Mouse (Mus musculus) forebrain, embryonic 10.5 days (tissue): ENCODE measurements around the gene Ppm1h. TPM values are rescaled to one million over a fixed set of nuclear protein-coding genes. Genes with fewer than 3 reads are reported as not detected.

Experiments
- DNase-seq: peaks from one replicate; pipeline ENCODE4 v3.0.0-alpha.2; 2017; ENCODE audit warnings: low spot score; ENCODE audit errors: extremely low spot score
- H3K27ac ChIP-seq: fragments of 300-500 bp; sonication (generic); 2 replicates; pipeline ENCODE4 v1.5.1; 2016; ENCODE audit warnings: mild to moderate bottlenecking
- H3K27me3 ChIP-seq: fragments of 300-500 bp; sonication (generic); 2 replicates; pipeline ENCODE4 v1.6.1; 2016; ENCODE audit warnings: mild to moderate bottlenecking; ENCODE audit not compliant: poor library complexity, severe bottlenecking
- H3K36me3 ChIP-seq: fragments of 300-500 bp; sonication (generic); replicated peaks from 2 replicates; pipeline ENCODE4 v1.6.1; 2016; ENCODE audit warnings: mild to moderate bottlenecking, moderate library complexity
- H3K4me1 ChIP-seq: fragments of 300-500 bp; sonication (generic); 2 replicates; pipeline ENCODE4 v1.6.1; 2016
- H3K4me3 ChIP-seq: fragments of 300-500 bp; sonication (generic); 2 replicates; pipeline ENCODE4 v1.5.1; 2016; ENCODE audit warnings: mild to moderate bottlenecking, moderate library complexity
- H3K9me3 ChIP-seq: fragments of 300-500 bp; sonication (generic); 2 replicates; pipeline ENCODE4 v1.6.1; 2016; ENCODE audit warnings: mild to moderate bottlenecking, moderate library complexity
- WGBS: fragments of 180-500 bp; shearing (Covaris S2); methylation state at CpG from one replicate; pipeline ENCODE4 v1.1.7; 2016; 5-methylcytosine and 5-hydroxymethylcytosine counted together
- polyA plus RNA-seq: library from polyadenylated mRNA; unstranded; fragments of >200 nt; fragmentation: Nextera tagmentation; extraction: Ambion mirVana; gene quantifications from 2 replicates; pipeline ENCODE4 v1.2.1, GENCODE M21; 2016

Ppm1h gene
- polyA plus RNA-seq, 1 experiment from 2014 or later: 2.7 TPM

- Histone ChIP-seq H3K27me3 (no peaks in the 10 kb centered on the region), H3K27ac (no peak overlapping the region), H3K4me1 (peaks cover 27% of the 10 kb centered on the region), H3K36me3 (no peaks in the 10 kb centered on the region), H3K4me3 (no peak overlapping the region), H3K9me3 (no peaks in the 10 kb centered on the region)
- DNase-seq: no peak
- 68% methylated on average over 7 of the region's 7 CpGs for WGBS
Measured at GRCm38 (mm10) chr10:122764653-122765052, 86.1 kb downstream of the Ppm1h start.

- 67% methylated on average over 4 of the region's 4 CpGs for WGBS
- no peak for DNase-seq
- peaks cover 36% of the 10 kb centered on the region for H3K4me1 ChIP-seq
- no peak overlapping the region for H3K4me3 ChIP-seq
- H3K27me3 ChIP-seq: no peaks in the 10 kb centered on the region
- H3K27ac ChIP-seq: no peak overlapping the region
- H3K9me3 ChIP-seq: no peaks in the 10 kb centered on the region
- H3K36me3 ChIP-seq: no peaks in the 10 kb centered on the region
Measured at GRCm38 (mm10) chr10:122765521-122765920, 87.0 kb downstream of the Ppm1h start.

GRCm38 (mm10) chr10:122765992-122766391, 87.4 kb downstream of the Ppm1h start:
- no peak for DNase-seq
- H3K27ac ChIP-seq: no peak overlapping the region
- no peaks in the 10 kb centered on the region for H3K9me3 ChIP-seq
- H3K4me3 ChIP-seq: no peak overlapping the region
- H3K36me3 ChIP-seq: no peaks in the 10 kb centered on the region
- WGBS: 71% methylated on average over 8 of the region's 8 CpGs
- no peaks in the 10 kb centered on the region for H3K27me3 ChIP-seq
- peaks cover 37% of the 10 kb centered on the region for H3K4me1 ChIP-seq

DNA sequence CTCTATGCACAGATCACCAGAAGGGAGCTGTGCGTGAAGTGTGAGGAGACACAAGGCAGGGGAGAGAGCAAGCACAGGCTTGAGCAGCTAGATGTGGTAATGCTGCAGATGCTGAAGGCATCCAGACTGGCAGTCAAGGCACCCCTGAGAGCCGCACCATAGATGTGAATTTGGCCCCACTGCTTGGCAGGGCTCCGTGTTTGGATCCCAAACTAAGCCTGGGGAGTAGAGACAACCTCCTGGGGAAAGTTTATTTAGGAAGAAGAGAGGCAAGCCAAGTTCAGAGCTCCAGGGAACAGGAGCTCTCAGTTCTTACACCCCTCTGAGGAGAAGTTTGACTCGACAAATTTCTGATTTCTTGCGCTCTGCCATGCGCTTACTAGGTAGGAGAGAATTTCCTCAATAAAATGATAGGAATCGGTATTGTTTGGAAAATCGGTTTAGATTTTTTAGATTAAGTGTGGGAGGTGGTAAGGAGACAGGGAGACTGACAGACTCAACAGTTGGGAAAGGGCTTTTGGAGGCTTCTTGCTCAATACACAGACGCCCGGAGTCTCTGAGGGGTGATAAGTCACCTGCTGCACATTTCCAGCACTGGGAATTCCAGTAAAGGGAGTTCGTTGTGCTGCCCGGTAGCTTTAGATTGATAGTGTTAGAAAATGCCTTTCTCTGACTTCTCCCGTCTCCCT, 89.8 kb downstream of the Ppm1h start:
- WGBS: 83% methylated on average over 13 of the region's 13 CpGs
- H3K36me3 ChIP-seq: no peaks in the 10 kb centered on the region
- H3K27me3 ChIP-seq: no peaks in the 10 kb centered on the region
- 0 out of 2 replicates have a peak, but pooled peaks cover 2% of the 10 kb centered on the region for H3K9me3 ChIP-seq
- peaks cover 30% of the 10 kb centered on the region for H3K4me1 ChIP-seq
- no peak overlapping the region for H3K27ac ChIP-seq
- H3K4me3 ChIP-seq: no peak overlapping the region
- DNase-seq: no peak

DNA sequence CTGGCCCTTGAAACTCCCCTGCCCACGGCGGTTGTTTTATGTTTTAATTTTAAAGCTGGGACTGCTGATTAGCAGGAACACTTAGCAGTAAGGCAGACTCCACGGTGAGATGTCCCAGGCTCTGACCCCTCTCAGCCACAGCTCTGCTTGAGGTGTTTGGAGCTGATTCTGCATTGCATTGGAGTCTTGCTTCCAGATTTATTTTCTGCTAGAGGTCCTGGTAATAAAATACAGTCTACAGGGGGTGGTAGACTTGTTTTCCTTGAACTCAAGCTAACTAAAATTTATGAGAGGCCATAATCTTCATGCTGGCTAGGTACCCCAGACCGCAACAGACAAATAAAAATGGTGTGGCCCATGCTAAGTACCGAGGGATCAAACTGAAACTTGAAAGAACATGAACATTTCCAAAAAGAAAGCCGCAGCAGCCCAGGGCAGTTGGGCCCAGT, 90.4 kb downstream of the Ppm1h start:
- WGBS: 82% methylated on average over 6 of the region's 6 CpGs
- Histone ChIP-seq H3K36me3 (no peaks in the 10 kb centered on the region), H3K27ac (no peak overlapping the region), H3K4me1 (peaks cover 25% of the 10 kb centered on the region), H3K9me3 (0 out of 2 replicates have a peak, but pooled peaks cover 2% of the 10 kb centered on the region), H3K27me3 (no peaks in the 10 kb centered on the region), H3K4me3 (no peak overlapping the region)
- no peak for DNase-seq

DNA sequence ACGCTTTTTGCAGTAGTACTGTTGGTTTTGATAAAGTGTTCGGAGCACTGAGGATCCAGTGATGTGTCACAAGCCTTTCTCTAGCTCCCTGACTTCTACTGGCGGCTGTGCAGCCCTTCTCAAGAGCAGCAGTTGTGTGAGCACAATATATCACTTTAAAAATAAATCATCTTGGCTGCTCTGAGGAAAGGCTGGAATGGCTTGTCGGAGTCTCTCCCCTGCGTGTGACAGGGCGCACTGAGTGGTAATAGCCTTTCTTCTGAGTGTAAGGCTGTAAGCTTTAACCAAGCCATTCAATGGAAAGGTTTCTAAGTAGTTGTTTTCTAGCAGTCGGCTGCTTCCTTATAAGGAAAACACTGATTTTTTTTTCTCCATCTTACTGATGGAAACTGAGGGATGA, 91.8 kb downstream of the Ppm1h start:
- no peak for DNase-seq
- Histone ChIP-seq H3K27ac (no peak overlapping the region), H3K4me3 (no peak overlapping the region), H3K9me3 (0 out of 2 replicates have a peak, but pooled peaks cover 2% of the 10 kb centered on the region), H3K4me1 (peaks cover 18% of the 10 kb centered on the region), H3K27me3 (no peaks in the 10 kb centered on the region), H3K36me3 (no peaks in the 10 kb centered on the region)
- 76% methylated on average over 7 of the region's 7 CpGs for WGBS

GRCm38 (mm10) chr10:122770987-122771386, 92.4 kb downstream of the Ppm1h start:
- H3K27ac ChIP-seq: no peak overlapping the region
- H3K4me3 ChIP-seq: no peak overlapping the region
- H3K4me1 ChIP-seq: peaks cover 17% of the 10 kb centered on the region
- H3K27me3 ChIP-seq: no peaks in the 10 kb centered on the region
- DNase-seq: no peak
- no peaks in the 10 kb centered on the region for H3K36me3 ChIP-seq
- 0 out of 2 replicates have a peak, but pooled peaks cover 2% of the 10 kb centered on the region for H3K9me3 ChIP-seq
- 57% methylated on average over 5 of the region's 5 CpGs for WGBS

DNA sequence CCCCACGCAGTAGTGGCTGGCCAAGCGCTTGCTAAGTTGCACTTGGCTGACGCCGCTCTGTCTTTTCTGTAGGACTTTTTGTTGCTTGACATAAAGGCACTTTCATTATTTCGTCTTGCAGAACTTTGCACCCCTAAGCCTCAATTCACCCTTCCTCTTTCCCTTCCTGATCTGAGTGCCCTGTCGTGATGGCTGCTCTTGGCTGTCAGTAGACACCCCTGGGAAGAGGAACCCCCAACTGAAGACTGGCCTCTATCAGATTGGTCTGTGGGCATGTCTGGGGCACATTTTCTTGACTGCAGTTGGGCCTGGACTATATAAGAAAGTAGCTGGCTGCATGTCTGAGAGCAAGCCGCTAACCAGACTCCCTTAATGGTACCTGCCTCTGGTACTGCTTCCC, 95.6 kb downstream of the Ppm1h start:
- 90% methylated on average over 7 of the region's 7 CpGs for WGBS
- peaks cover 17% of the 10 kb centered on the region for H3K4me1 ChIP-seq
- H3K4me3 ChIP-seq: no peak overlapping the region
- H3K27me3 ChIP-seq: no peaks in the 10 kb centered on the region
- no peaks in the 10 kb centered on the region for H3K36me3 ChIP-seq
- DNase-seq: no peak
- H3K27ac ChIP-seq: no peak overlapping the region
- 0 out of 2 replicates have a peak, but pooled peaks cover 2% of the 10 kb centered on the region for H3K9me3 ChIP-seq

DNA sequence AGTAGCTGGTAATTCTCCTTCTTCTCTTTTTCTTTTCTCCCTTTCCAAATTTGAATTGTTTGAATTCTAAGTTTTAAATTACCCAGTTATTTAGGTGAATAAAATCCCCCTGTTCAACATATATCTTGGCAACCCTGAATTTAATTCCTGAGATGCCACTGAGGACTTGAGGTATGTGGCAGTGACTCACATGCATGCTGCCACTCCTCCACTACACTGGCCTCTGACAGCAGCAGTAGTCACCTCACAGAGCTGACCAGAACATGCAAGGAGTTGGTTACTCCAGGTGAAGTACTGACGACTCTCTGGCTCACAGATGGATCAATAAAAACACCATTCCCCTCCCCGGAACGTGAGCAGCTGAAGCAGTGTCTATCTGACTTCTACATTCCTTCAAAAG, 98.9 kb downstream of the Ppm1h start:
- Histone ChIP-seq H3K9me3 (0 out of 2 replicates have a peak, but pooled peaks cover 2% of the 10 kb centered on the region), H3K4me3 (no peak overlapping the region), H3K4me1 (peaks cover 12% of the 10 kb centered on the region), H3K27ac (no peak overlapping the region), H3K27me3 (peaks cover 4% of the 10 kb centered on the region; the same call in 1 of the 2 replicates), H3K36me3 (no peaks in the 10 kb centered on the region)
- 86% methylated on average over 3 of the region's 3 CpGs for WGBS
- no peak for DNase-seq

- Histone ChIP-seq H3K4me3 (no peak overlapping the region), H3K27ac (no peak overlapping the region), H3K36me3 (no peaks in the 10 kb centered on the region), H3K27me3 (peaks cover 4% of the 10 kb centered on the region; the same call in 1 of the 2 replicates), H3K9me3 (no peaks in the 10 kb centered on the region), H3K4me1 (peaks cover 16% of the 10 kb centered on the region)
- WGBS: 90% methylated on average over 3 of the region's 3 CpGs
- no peak for DNase-seq
Measured at GRCm38 (mm10) chr10:122777939-122778655, 99.5 kb downstream of the Ppm1h start.

DNA sequence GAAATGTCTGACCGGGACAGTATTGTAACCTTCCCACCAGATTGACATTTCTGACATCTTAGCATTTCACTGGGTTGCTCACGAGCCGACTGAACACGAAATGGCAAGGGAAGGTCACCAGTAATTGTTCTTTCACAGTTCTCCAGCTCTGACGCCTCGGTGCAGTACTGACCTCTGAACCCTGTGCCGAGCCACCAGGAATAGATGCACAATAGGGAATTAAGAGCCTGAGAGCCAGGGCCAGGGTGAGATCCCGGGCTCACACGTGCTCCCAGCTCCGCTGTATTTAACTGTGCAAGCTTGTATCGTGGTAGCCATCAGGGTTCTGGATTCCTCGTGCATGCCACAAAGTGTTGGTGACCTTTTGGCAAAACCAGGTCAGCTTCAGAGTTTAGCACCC, 100.8 kb downstream of the Ppm1h start:
- WGBS: 15% methylated on average over 12 of the region's 12 CpGs
- Histone ChIP-seq H3K36me3 (no peaks in the 10 kb centered on the region), H3K27me3 (peaks cover 4% of the 10 kb centered on the region; the same call in 1 of the 2 replicates), H3K9me3 (no peaks in the 10 kb centered on the region), H3K4me1 (peaks cover 18% of the 10 kb centered on the region), H3K27ac (0 out of 2 replicates have a peak overlapping the region, but pooled peaks have one; percentile 30), H3K4me3 (no peak overlapping the region)
- DNase-seq: no peak

DNA sequence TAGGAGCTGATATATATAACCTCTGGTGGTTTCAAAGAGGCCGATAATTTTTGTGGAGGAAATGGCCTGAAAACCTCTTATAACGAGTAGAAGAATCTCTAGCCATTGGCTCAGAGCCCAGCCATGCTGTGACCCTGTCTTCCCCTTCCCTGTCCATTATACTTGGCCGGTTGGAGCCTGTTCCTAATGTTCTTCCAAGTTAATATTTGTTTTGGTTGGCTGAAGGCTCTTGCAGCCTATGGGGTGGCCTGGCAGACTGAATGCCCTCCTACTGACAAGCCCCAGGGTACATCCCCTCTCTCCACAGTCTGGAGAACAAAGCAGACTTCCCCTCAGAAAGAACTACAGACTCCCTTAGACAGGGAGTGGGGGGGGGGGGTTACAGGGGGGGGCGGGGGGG, 104.2 kb downstream of the Ppm1h start:
- no peak for DNase-seq
- Histone ChIP-seq H3K27ac (0 out of 2 replicates have a peak overlapping the region, but pooled peaks have one; percentile 44), H3K4me1 (peaks cover 18% of the 10 kb centered on the region), H3K36me3 (no peaks in the 10 kb centered on the region), H3K9me3 (no peaks in the 10 kb centered on the region), H3K27me3 (peaks cover 4% of the 10 kb centered on the region; the same call in 1 of the 2 replicates), H3K4me3 (no peak overlapping the region)
- WGBS: 37% methylated on average over 4 of the region's 4 CpGs

DNA sequence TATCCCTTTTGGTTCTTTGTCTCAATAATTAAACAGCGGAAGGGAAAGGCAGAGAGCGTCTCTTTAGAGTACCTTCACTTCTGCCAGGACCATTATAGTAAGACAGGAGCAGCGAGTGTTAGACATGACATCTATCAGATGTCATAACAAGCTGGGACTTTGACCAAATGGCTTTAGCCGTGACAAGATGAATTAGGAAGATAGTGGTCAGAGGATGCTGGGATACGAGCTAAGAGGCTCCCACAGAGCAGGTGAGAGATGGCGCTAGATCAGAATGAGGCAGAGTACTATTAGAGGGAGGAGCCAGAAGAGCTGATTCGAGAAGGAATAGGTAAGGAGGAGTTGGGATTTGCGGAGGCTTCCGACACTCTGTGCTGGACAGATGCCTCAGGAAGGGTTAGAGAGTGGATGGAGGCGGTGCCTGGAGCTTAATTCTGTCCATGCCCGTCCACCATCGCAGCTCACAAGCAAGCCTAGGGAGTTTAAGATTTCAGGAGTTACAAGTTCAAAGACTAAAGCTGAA, 111.1 kb downstream of the Ppm1h start:
- H3K4me1 ChIP-seq: peaks cover 42% of the 10 kb centered on the region
- no peak for DNase-seq
- no peaks in the 10 kb centered on the region for H3K36me3 ChIP-seq
- H3K9me3 ChIP-seq: no peaks in the 10 kb centered on the region
- H3K27me3 ChIP-seq: peaks cover 25% of the 10 kb centered on the region
- H3K4me3 ChIP-seq: no peak overlapping the region
- no peak overlapping the region for H3K27ac ChIP-seq
- WGBS: 43% methylated on average over 12 of the region's 12 CpGs
